Mouse (Mus musculus) MEL (cell line): ENCODE data around the gene Rab11a. TPM values are rescaled to one million over a fixed set of nuclear protein-coding genes. Genes with fewer than 3 reads are reported as not detected.

ENCODE experiments used
- DNase-seq: peaks from one replicate; pipeline ENCODE4 v3.0.0; 2011; ENCODE audit warnings: low read depth, low spot score
- H3K27ac ChIP-seq: 2 replicates; pipeline ENCODE4 v1.5.1; 2012; ENCODE audit warnings: low read depth, mild to moderate bottlenecking, control low read depth, low read length, moderate library complexity; ENCODE audit not compliant: control insufficient read depth
- H3K27me3 ChIP-seq, 2 experiments: fragments of 150-350 bp in 1 of 2; sonication (generic) in 1 of 2; 2 replicates each; pipeline ENCODE4 v1.6.1; 2012; ENCODE audit warnings: low read length in 2 of 2, mild to moderate bottlenecking in 2 of 2, improper control_type of control experiment in 1 of 2, moderate library complexity in 1 of 2; ENCODE audit not compliant: insufficient read depth in 2 of 2, control insufficient read depth in 1 of 2
- H3K36me3 ChIP-seq, 2 experiments: 2 replicates each; pipeline ENCODE4 v1.6.1; 2012 to 2014; ENCODE audit warnings: low read length in 2 of 2, improper control_type of control experiment in 1 of 2, inconsistent platforms in 1 of 2, mild to moderate bottlenecking in 1 of 2; ENCODE audit not compliant: insufficient read depth in 2 of 2, control insufficient read depth in 1 of 2
- H3K4me1 ChIP-seq, 2 experiments: fragments of 150-350 bp in 1 of 2; sonication (generic) in 1 of 2; 2 replicates each; pipeline ENCODE4 v1.6.1; 2012; ENCODE audit warnings: low read length in 2 of 2, improper control_type of control experiment in 1 of 2, mild to moderate bottlenecking in 1 of 2; ENCODE audit not compliant: insufficient read depth in 2 of 2, control insufficient read depth in 1 of 2
- H3K4me3 ChIP-seq, 2 experiments: fragments of 150-350 bp in 1 of 2; sonication (generic) in 1 of 2; 2 replicates each; pipeline ENCODE4 v1.5.1; 2012; ENCODE audit warnings: low read depth in 2 of 2, low read length in 2 of 2, mild to moderate bottlenecking in 2 of 2, moderate library complexity in 2 of 2, control low read depth in 1 of 2, improper control_type of control experiment in 1 of 2; ENCODE audit not compliant: control insufficient read depth in 1 of 2, insufficient read depth in 1 of 2
- H3K79me2 ChIP-seq: 2 replicates; pipeline ENCODE4 v1.6.1; 2012; ENCODE audit warnings: mild to moderate bottlenecking, low read length, moderate library complexity; ENCODE audit not compliant: control insufficient read depth, poor library complexity, insufficient read depth
- H3K9ac ChIP-seq: 2 replicates; pipeline ENCODE4 v1.6.1; 2012; ENCODE audit warnings: low read depth, mild to moderate bottlenecking, control low read depth, low read length, moderate library complexity; ENCODE audit not compliant: control insufficient read depth, poor library complexity, severe bottlenecking
- H3K9me3 ChIP-seq: fragments of 150-350 bp; sonication (generic); replicated peaks from 2 replicates; pipeline ENCODE4 v1.6.1; 2012; ENCODE audit warnings: mild to moderate bottlenecking, low read length, improper control_type of control experiment, moderate library complexity; ENCODE audit not compliant: insufficient read depth
- BHLHE40 ChIP-seq: IDR thresholded peaks from 2 replicates; pipeline ENCODE4 v1.6.1; 2012; ENCODE audit warnings: low read depth, mild to moderate bottlenecking, inconsistent platforms, low read length, improper control_type of control experiment, borderline replicate concordance
- CHD1 ChIP-seq: IDR thresholded peaks from 2 replicates; pipeline ENCODE4 v1.6.1; 2012; ENCODE audit warnings: low read depth, mild to moderate bottlenecking, inconsistent platforms, low read length, improper control_type of control experiment
- CTCF ChIP-seq, 3 experiments: IDR thresholded peaks in 2 of 3; conservative IDR thresholded peaks in 1 of 3; 2 replicates each; pipeline ENCODE4 v1.5.1; 2011 to 2012; ENCODE audit warnings: low read length in 3 of 3, low read depth in 2 of 3, mild to moderate bottlenecking in 2 of 3, improper control_type of control experiment in 1 of 3, inconsistent platforms in 1 of 3, mixed read lengths in 1 of 3, moderate library complexity in 1 of 3; ENCODE audit not compliant: control insufficient read depth in 1 of 3, insufficient read depth in 1 of 3, poor library complexity in 1 of 3, severe bottlenecking in 1 of 3
- E2F4 ChIP-seq: IDR thresholded peaks from 2 replicates; pipeline ENCODE4 v1.6.1; 2011; ENCODE audit warnings: low read depth, low read length, improper control_type of control experiment, borderline replicate concordance
- ELF1 ChIP-seq: IDR thresholded peaks from 2 replicates; pipeline ENCODE4 v1.6.1; 2014; ENCODE audit warnings: low read depth, mild to moderate bottlenecking, inconsistent platforms, low read length, improper control_type of control experiment, moderate library complexity
- EP300 ChIP-seq, 2 experiments: IDR thresholded peaks; 2 replicates each; pipeline ENCODE4 v1.6.1; 2011; ENCODE audit warnings: improper control_type of control experiment in 2 of 2, low read length in 2 of 2, low read depth in 1 of 2, mild to moderate bottlenecking in 1 of 2
- ETS1 ChIP-seq: IDR thresholded peaks from 2 replicates; pipeline ENCODE4 v1.6.1; 2012; ENCODE audit warnings: low read depth, mild to moderate bottlenecking, inconsistent platforms, low read length, improper control_type of control experiment, moderate library complexity
- GABPA ChIP-seq: IDR thresholded peaks from 2 replicates; pipeline ENCODE4 v1.6.1; 2012; ENCODE audit warnings: low read depth, mild to moderate bottlenecking, inconsistent platforms, low read length, improper control_type of control experiment, moderate library complexity
- GATA1 ChIP-seq: IDR thresholded peaks from 2 replicates; pipeline ENCODE4 v1.6.1; 2011; ENCODE audit warnings: low read depth, low read length, improper control_type of control experiment
- HCFC1 ChIP-seq: IDR thresholded peaks from 2 replicates; pipeline ENCODE4 v1.6.1; 2012; ENCODE audit warnings: low read depth, mild to moderate bottlenecking, inconsistent platforms, low read length, improper control_type of control experiment, moderate library complexity
- MAX ChIP-seq: IDR thresholded peaks from 2 replicates; pipeline ENCODE4 v1.6.1; 2011; ENCODE audit warnings: low read length, improper control_type of control experiment
- MAZ ChIP-seq: IDR thresholded peaks from 2 replicates; pipeline ENCODE4 v1.6.1; 2012; ENCODE audit warnings: low read depth, mild to moderate bottlenecking, inconsistent platforms, low read length, improper control_type of control experiment
- MXI1 ChIP-seq: IDR thresholded peaks from 2 replicates; pipeline ENCODE4 v1.6.1; 2011; ENCODE audit warnings: mild to moderate bottlenecking, low read depth, low read length, improper control_type of control experiment
- NELFE ChIP-seq: IDR thresholded peaks from 2 replicates; pipeline ENCODE4 v1.6.1; 2011; ENCODE audit warnings: low read depth, low read length, improper control_type of control experiment
- NRF1 ChIP-seq: IDR thresholded peaks from 2 replicates; pipeline ENCODE4 v1.6.1; 2014; ENCODE audit warnings: low read depth, mild to moderate bottlenecking, inconsistent platforms, low read length, improper control_type of control experiment, moderate library complexity; ENCODE audit not compliant: poor library complexity, insufficient read depth, severe bottlenecking
- POLR2A ChIP-seq, 2 experiments: IDR thresholded peaks; 2 replicates each; pipeline ENCODE4 v1.6.1; 2011 to 2012; ENCODE audit warnings: low read length in 2 of 2, mild to moderate bottlenecking in 2 of 2, control low read depth in 1 of 2, improper control_type of control experiment in 1 of 2, low read depth in 1 of 2, moderate library complexity in 1 of 2; ENCODE audit not compliant: control insufficient read depth in 1 of 2, insufficient read depth in 1 of 2, poor library complexity in 1 of 2
- POLR2AphosphoS2 ChIP-seq: IDR thresholded peaks from 2 replicates; pipeline ENCODE4 v1.6.1; 2011; ENCODE audit warnings: low read length, improper control_type of control experiment
- RAD21 ChIP-seq: IDR thresholded peaks from 2 replicates; pipeline ENCODE4 v1.6.1; 2011; ENCODE audit warnings: mild to moderate bottlenecking, low read depth, low read length, improper control_type of control experiment
- RCOR1 ChIP-seq: IDR thresholded peaks from 2 replicates; pipeline ENCODE4 v1.6.1; 2012; ENCODE audit warnings: low read depth, mild to moderate bottlenecking, inconsistent platforms, low read length, improper control_type of control experiment
- SIN3A ChIP-seq: IDR thresholded peaks from 2 replicates; pipeline ENCODE4 v1.6.1; 2012; ENCODE audit warnings: low read length, improper control_type of control experiment, inconsistent platforms
- SMC3 ChIP-seq: IDR thresholded peaks from 2 replicates; pipeline ENCODE4 v1.6.1; 2011; ENCODE audit warnings: low read depth, low read length, improper control_type of control experiment
- TCF12 ChIP-seq: IDR thresholded peaks from 2 replicates; pipeline ENCODE4 v1.6.1; 2014; ENCODE audit warnings: low read depth, mild to moderate bottlenecking, inconsistent platforms, low read length, improper control_type of control experiment, moderate library complexity
- UBTF ChIP-seq: IDR thresholded peaks from 2 replicates; pipeline ENCODE4 v1.6.1; 2012; ENCODE audit warnings: low read depth, mild to moderate bottlenecking, inconsistent platforms, low read length, improper control_type of control experiment, moderate library complexity, borderline replicate concordance; ENCODE audit not compliant: insufficient read depth
- ZC3H11A ChIP-seq: IDR thresholded peaks from 2 replicates; pipeline ENCODE4 v1.6.1; 2012; ENCODE audit warnings: low read depth, mild to moderate bottlenecking, inconsistent platforms, low read length, improper control_type of control experiment
- ZKSCAN1 ChIP-seq: IDR thresholded peaks from 2 replicates; pipeline ENCODE4 v1.6.1; 2012; ENCODE audit warnings: low read depth, mild to moderate bottlenecking, inconsistent platforms, low read length, improper control_type of control experiment, moderate library complexity
- polyA plus RNA-seq, 2 experiments: library from polyadenylated mRNA; stranded (reverse) in 1 of 2; unstranded in 1 of 2; fragments of >175 nt in 1 of 2; fragments of >200 nt in 1 of 2; gene quantifications; 2 replicates each; pipeline versions ENCODE4 v1.2.1 to v1.2.4; 2012; ENCODE audit warnings: low replicate concordance in 2 of 2, low read depth in 1 of 2; ENCODE audit not compliant: insufficient read length in 2 of 2, insufficient read depth in 1 of 2, missing spikeins in 1 of 2
- total RNA-seq: library from RNA; depleted of rRNA; stranded (reverse); fragments of 300-350 nt; gene quantifications from 2 replicates; pipeline ENCODE4 v1.2.3, GENCODE M21; 2012

Gene Rab11a
- total and polyA plus RNA-seq, 3 experiments, result 93.7 to 212 TPM; not detected in 1

- Histone ChIP-seq H3K4me1 (no peaks in the 10 kb centered on the region; a peak in 1 of 4 replicates), H3K27ac (no peak overlapping the region), H3K27me3 (no peaks in the 10 kb centered on the region)
- TF ChIP-seq GABPA, result no peak
- TF ChIP-seq SIN3A, result no peak
- no peak for TF ChIP-seq ELF1
- TF ChIP-seq ZC3H11A, result no peak
- TF ChIP-seq UBTF, result no peak
- no peak for TF ChIP-seq ZKSCAN1
- no peak for TF ChIP-seq SMC3
- TF ChIP-seq NELFE, result no peak
- no peak for TF ChIP-seq POLR2A (IDR thresholded peaks at IDR 0.05; ENCODE audit: control insufficient read depth in 1 of 2, insufficient read depth in 1 of 2, low read depth in 1 of 2, low read length in 2 of 2, poor library complexity in 1 of 2)
- TF ChIP-seq MXI1, result no peak
- TF ChIP-seq HCFC1, result no peak
- no peak for TF ChIP-seq RCOR1
- no peak for TF ChIP-seq MAZ
- no peak for TF ChIP-seq E2F4
- TF ChIP-seq GATA1, result no peak
- no peak for TF ChIP-seq NRF1
- no peak for TF ChIP-seq POLR2AphosphoS2
- no peak for TF ChIP-seq MAX
- TF ChIP-seq, all 39 proteins: peak for 0
- Histone ChIP-seq H3K9ac (no peak overlapping the region), H3K36me3 (peaks cover 0 to 4% of the 10 kb centered on the region in 2 experiments; a peak in 3 of 4 replicates), H3K4me3 (no peak overlapping the region), H3K9me3 (no peaks in the 10 kb centered on the region), H3K79me2 (no peaks in the 10 kb centered on the region)
- no peak for DNase-seq
Observed at GRCm38 (mm10) chr9:64695266-64695665, 42.3 kb downstream of the Rab11a start.

- Histone ChIP-seq H3K9me3 (no peaks in the 10 kb centered on the region), H3K27ac (no peak overlapping the region), H3K9ac (no peak overlapping the region), H3K27me3 (no peaks in the 10 kb centered on the region), H3K4me1 (no peaks in the 10 kb centered on the region), H3K4me3 (no peak overlapping the region), H3K79me2 (no peaks in the 10 kb centered on the region), H3K36me3 (no peaks in the 10 kb centered on the region; a peak in 1 of 4 replicates)
- DNase-seq, result no peak
- TF ChIP-seq E2F4, result no peak
- no peak for TF ChIP-seq TCF12
- TF ChIP-seq CTCF (IDR thresholded peaks at IDR 0.05 in 2 of 3, conservative IDR thresholded peaks at IDR 0.05 in 1 of 3; ENCODE audit: control insufficient read depth in 1 of 3, insufficient read depth in 1 of 3, low read depth in 2 of 3, low read length in 3 of 3, poor library complexity in 1 of 3, severe bottlenecking in 1 of 3), result no peak
- no peak for TF ChIP-seq POLR2A (IDR thresholded peaks at IDR 0.05; ENCODE audit: control insufficient read depth in 1 of 2, insufficient read depth in 1 of 2, low read depth in 1 of 2, low read length in 2 of 2, poor library complexity in 1 of 2)
- no peak for TF ChIP-seq GABPA
- TF ChIP-seq BHLHE40, result no peak
- no peak for TF ChIP-seq ZC3H11A
- TF ChIP-seq HCFC1, result no peak
- no peak for TF ChIP-seq EP300 (IDR thresholded peaks at IDR 0.05; ENCODE audit: low read depth in 1 of 2, low read length in 2 of 2)
- no peak for TF ChIP-seq ETS1
- no peak for TF ChIP-seq CHD1
- TF ChIP-seq RAD21, result no peak
- TF ChIP-seq ELF1, result no peak
Observed at GRCm38 (mm10) chr9:64693094-64693493, 44.5 kb downstream of the Rab11a start.
